Mouse (Mus musculus): Measurements from ENCODE around the gene Tut4.
A peak's percentile ranks its signal among the peaks of the same experiment; 100 is the strongest.

Tut4 gene

GRCm38 (mm10) chr4:108459231-108460155 is at the start of gene Tut4:
Gene Tut4, plus strand, starts transcription at chr4:108459426.
- peak; percentile 82 for DNase-seq (ENCODE audit: low spot score)

- no peak for DNase-seq (ENCODE audit: low spot score)
Measured at GRCm38 (mm10) chr4:108424587-108424986, 34.6 kb upstream of the Tut4 start.

GRCm38 (mm10) chr4:108427719-108428340 is 31.4 kb upstream of the Tut4 start:
- DNase-seq (ENCODE audit: low spot score) = no peak

GRCm38 (mm10) chr4:108428341-108428721 is 30.9 kb upstream of the Tut4 start:
- no peak for DNase-seq (ENCODE audit: low spot score)

- DNase-seq (ENCODE audit: low spot score) = no peak
Measured at GRCm38 (mm10) chr4:108430656-108431560, 28.3 kb upstream of the Tut4 start.

GRCm38 (mm10) chr4:108431561-108431936 is 27.7 kb upstream of the Tut4 start:
- no peak for DNase-seq (ENCODE audit: low spot score)

- DNase-seq (ENCODE audit: low spot score) = no peak
Measured at GRCm38 (mm10) chr4:108433341-108433740, 25.9 kb upstream of the Tut4 start.

GRCm38 (mm10) chr4:108434221-108434620 is 25.0 kb upstream of the Tut4 start:
- no peak for DNase-seq (ENCODE audit: low spot score)

GRCm38 (mm10) chr4:108434781-108435180 is 24.4 kb upstream of the Tut4 start:
- DNase-seq (ENCODE audit: low spot score) = no peak

GRCm38 (mm10) chr4:108435646-108436045 is 23.6 kb upstream of the Tut4 start:
- no peak for DNase-seq (ENCODE audit: low spot score)

- DNase-seq (ENCODE audit: low spot score) = no peak
Measured at GRCm38 (mm10) chr4:108436225-108436624, 23.0 kb upstream of the Tut4 start.

- DNase-seq (ENCODE audit: low spot score) = no peak
Measured at GRCm38 (mm10) chr4:108438082-108438840, 21.0 kb upstream of the Tut4 start.

GRCm38 (mm10) chr4:108448091-108448490 is 11.1 kb upstream of the Tut4 start:
- DNase-seq (ENCODE audit: low spot score) = no peak

- no peak for DNase-seq (ENCODE audit: low spot score)
Measured at GRCm38 (mm10) chr4:108456028-108456427, 3.2 kb upstream of the Tut4 start.

- DNase-seq (ENCODE audit: low spot score) = no peak
Measured at GRCm38 (mm10) chr4:108458201-108458741, 955 bp upstream of the Tut4 start.

- peak; percentile 55 for DNase-seq (ENCODE audit: low spot score)
Measured at GRCm38 (mm10) chr4:108460156-108460923, 1.1 kb downstream of the Tut4 start.

GRCm38 (mm10) chr4:108461262-108461903 is 2.2 kb downstream of the Tut4 start:
- no peak for DNase-seq (ENCODE audit: low spot score)

- peak; percentile 22 for DNase-seq (ENCODE audit: low spot score)
Measured at GRCm38 (mm10) chr4:108473586-108473985, 14.4 kb downstream of the Tut4 start.

- no peak for DNase-seq (ENCODE audit: low spot score)
Measured at GRCm38 (mm10) chr4:108482776-108483175, 23.6 kb downstream of the Tut4 start.

- DNase-seq (ENCODE audit: low spot score) = no peak
Measured at GRCm38 (mm10) chr4:108484230-108484629, 25.0 kb downstream of the Tut4 start.
